Comparison of ENCODE assay signal across 8 mouse cellular contexts in genomic region chr1:64533471-64534443, GRCm38 (mm10). TPM values are rescaled to one million over a fixed set of nuclear protein-coding genes. Genes with fewer than 3 reads are reported as not detected.
DNase-seq lines count a peak whose midpoint lies in the region; TF ChIP-seq lines count a peak whose summit lies in the region.

No protein-coding gene starts in this region.

- H3K36me3 ChIP-seq in MEL (ENCODE audit: control insufficient read depth in 1 of 2, insufficient read depth in 2 of 2, low read length in 2 of 2) (peaks cover 0 to 42% of the 10 kb centered on the region in 2 experiments; a peak in 2 of 4 replicates), macrophage (ENCODE audit: inconsistent target) (no peaks in the 10 kb centered on the region)
- H3K36me3 ChIP-seq in forebrain, embryonic 10.5 days (replicated peaks), result peaks cover 6% of the 10 kb centered on the region

- no peak for TF ChIP-seq POLR2A in MEL (IDR thresholded peaks at IDR 0.05; ENCODE audit: control insufficient read depth in 1 of 2, insufficient read depth in 1 of 2, low read depth in 1 of 2, low read length in 2 of 2, poor library complexity in 1 of 2)

- TF ChIP-seq EP300 in MEL (IDR thresholded peaks at IDR 0.05; ENCODE audit: low read depth in 1 of 2, low read length in 2 of 2), result peak; percentile 30 to 50; a peak in 2 of 4 replicates

- no peaks in the 10 kb centered on the region for H3K27me3 ChIP-seq in MEL (ENCODE audit: control insufficient read depth in 1 of 2, insufficient read depth in 2 of 2, low read length in 2 of 2)
- H3K27me3 ChIP-seq in forebrain, embryonic 10.5 days (ENCODE audit: poor library complexity, severe bottlenecking), result no peaks in the 10 kb centered on the region

- H3K27ac ChIP-seq in MEL (ENCODE audit: control insufficient read depth, low read depth, low read length) (peak overlapping the region; percentile 97), macrophage (peak overlapping the region; percentile 63)
- H3K27ac ChIP-seq in brown adipose tissue, adult 24 weeks (replicated peaks; ENCODE audit: low read depth, low read length), result peak overlapping the region; percentile 89
- H3K27ac ChIP-seq in forebrain, embryonic 10.5 days, result peak overlapping the region; percentile 99

- H3K4me3 ChIP-seq in MEL (ENCODE audit: control insufficient read depth in 1 of 2, insufficient read depth in 1 of 2, low read depth in 2 of 2, low read length in 2 of 2) (peak overlapping the region; percentile 96 to 100), macrophage (ENCODE audit: inconsistent target) (peak overlapping the region; percentile 79)
- H3K4me3 ChIP-seq in brown adipose tissue, adult 24 weeks (ENCODE audit: insufficient read depth, low read depth, low read length), result peak overlapping the region; percentile 98
- peak overlapping the region; percentile 81 for H3K4me3 ChIP-seq in forebrain, embryonic 10.5 days

- peaks cover 11 to 16% of the 10 kb centered on the region in 2 experiments for H3K4me1 ChIP-seq in MEL (ENCODE audit: control insufficient read depth in 1 of 2, insufficient read depth in 2 of 2, low read length in 2 of 2)
- H3K4me1 ChIP-seq in brown adipose tissue, adult 24 weeks (ENCODE audit: control insufficient read depth, insufficient read depth, insufficient read length, low read length), result peaks cover 3% of the 10 kb centered on the region
- H3K4me1 ChIP-seq in forebrain, embryonic 10.5 days, result peaks cover 38% of the 10 kb centered on the region

- no peaks in the 10 kb centered on the region for H3K9me3 ChIP-seq in MEL (replicated peaks; ENCODE audit: insufficient read depth, low read length)
- H3K9me3 ChIP-seq in forebrain, embryonic 10.5 days, result 0 out of 2 replicates have a peak, but pooled peaks cover under 1% of the 10 kb centered on the region

- TF ChIP-seq RAD21 in MEL (IDR thresholded peaks at IDR 0.05; ENCODE audit: low read depth, low read length), result no peak

- no peak for TF ChIP-seq CTCF in MEL (IDR thresholded peaks at IDR 0.05 in 2 of 3, conservative IDR thresholded peaks at IDR 0.05 in 1 of 3; ENCODE audit: control insufficient read depth in 1 of 3, insufficient read depth in 1 of 3, low read depth in 2 of 3, low read length in 3 of 3, poor library complexity in 1 of 3, severe bottlenecking in 1 of 3)

- H3K9ac ChIP-seq in MEL (ENCODE audit: control insufficient read depth, low read depth, low read length, poor library complexity, severe bottlenecking), result peak overlapping the region; percentile 99

- 5% methylated on average over 35 of the region's 35 CpGs for WGBS in forebrain, embryonic 10.5 days
- WGBS in macrophage (ENCODE audit: missing documents), result 1% methylated on average over 35 of the region's 35 CpGs

- peak; percentile 68 for DNase-seq in MEL (ENCODE audit: low read depth, low spot score)
- peak; percentile 51 for DNase-seq in forebrain, embryonic 10.5 days (ENCODE audit: extremely low spot score, low spot score)
- peak; percentile 57 for DNase-seq in heart, postnatal 4 days
- DNase-seq in layer of hippocampus, postnatal 10 days (ENCODE audit: low spot score in 2 of 2), result peak; percentile 56 to 65
- DNase-seq in right cerebral cortex, postnatal 14 days, result peak; percentile 37
- DNase-seq in yolk sac, embryonic 10.5 days (ENCODE audit: low spot score), result peak; percentile 53

- H3K79me2 ChIP-seq in MEL (ENCODE audit: control insufficient read depth, insufficient read depth, low read length, poor library complexity) (peaks cover 48% of the 10 kb centered on the region), macrophage (ENCODE audit: inconsistent target) (peaks cover 53% of the 10 kb centered on the region)

TF ChIP-seq in MEL, 35 proteins besides CTCF, POLR2A, EP300 and RAD21:
- TF ChIP-seq ZMIZ1 (IDR thresholded peaks at IDR 0.05; ENCODE audit: low read depth, low read length) (no peak), MEF2A (IDR thresholded peaks at IDR 0.05; ENCODE audit: extremely low read depth, insufficient replicate concordance, low read depth, low read length, poor library complexity, severe bottlenecking) (no peak), E2F4 (IDR thresholded peaks at IDR 0.05; ENCODE audit: borderline replicate concordance, low read depth, low read length) (no peak), ZKSCAN1 (IDR thresholded peaks at IDR 0.05; ENCODE audit: low read depth, low read length) (no peak), CHD1 (IDR thresholded peaks at IDR 0.05; ENCODE audit: low read depth, low read length) (peak; percentile 97), NELFE (IDR thresholded peaks at IDR 0.05; ENCODE audit: low read depth, low read length) (peak; percentile 19; the same call in 1 of the 2 replicates), SIN3A (IDR thresholded peaks at IDR 0.05; ENCODE audit: low read length) (peak; percentile 72), NRF1 (IDR thresholded peaks at IDR 0.05; ENCODE audit: insufficient read depth, low read depth, low read length, poor library complexity, severe bottlenecking) (no peak), MYC (IDR thresholded peaks at IDR 0.05; ENCODE audit: low read depth, low read length) (peak; percentile 64; the same call in 1 of the 2 replicates), RCOR1 (IDR thresholded peaks at IDR 0.05; ENCODE audit: low read depth, low read length) (no peak), TBP (IDR thresholded peaks at IDR 0.05; ENCODE audit: low read depth, low read length) (0 out of 2 replicates have a peak, but pooled peaks have one; percentile 43), ZC3H11A (IDR thresholded peaks at IDR 0.05; ENCODE audit: low read depth, low read length) (no peak), BHLHE40 (IDR thresholded peaks at IDR 0.05; ENCODE audit: borderline replicate concordance, low read depth, low read length) (0 out of 2 replicates have a peak, but pooled peaks have one; percentile 7), ZNF384 (IDR thresholded peaks at IDR 0.05; ENCODE audit: low read depth, low read length) (no peak), MXI1 (IDR thresholded peaks at IDR 0.05; ENCODE audit: low read depth, low read length) (peak; percentile 58), MAX (IDR thresholded peaks at IDR 0.05; ENCODE audit: low read length) (no peak; the same call in 1 of the 2 replicates), GATA1 (IDR thresholded peaks at IDR 0.05; ENCODE audit: low read depth, low read length) (peak; percentile 82), ETS1 (IDR thresholded peaks at IDR 0.05; ENCODE audit: low read depth, low read length) (0 out of 2 replicates have a peak, but pooled peaks have one; percentile 15)

RNA-seq across cellular contexts. Expression of gene Creb1, which starts 1.3 kb away (rescaled TPM):
- 22.8 and 25.4 TPM in 2 replicates for total RNA-seq in MEL (2012; rRNA removed)
- polyA plus RNA-seq in MEL (2012; ENCODE audit: insufficient read depth in 1 of 2, insufficient read length in 2 of 2, low read depth in 1 of 2, low replicate concordance in 2 of 2, missing spikeins in 1 of 2), result 10 to 100 TPM; 21.8 to 49.1 TPM
- polyA plus RNA-seq in brown adipose tissue, adult 24 weeks (2012; ENCODE audit: insufficient read depth, insufficient read length, missing spikeins), result 9.8 and 14.3 TPM in 2 replicates
- 49.3 and 52.1 TPM in 2 replicates for polyA plus RNA-seq in forebrain, embryonic 10.5 days (2016; fragmentation: Nextera tagmentation; extraction: Ambion mirVana)
- total RNA-seq in heart, postnatal 4 days (2021), result 10 to 100 TPM; 33.6 to 37.5 TPM
- 10 to 100 TPM; 34.1 to 47.5 TPM for total RNA-seq in layer of hippocampus, postnatal 10 days (2021)
- total RNA-seq in macrophage (2018; cell fraction: chromatin; rRNA removed), result 100 to 1,000 TPM in 24 of 26 experiments, 10 to 100 TPM in 2; 85.3 to 423 (median 172) TPM
- total RNA-seq in macrophage (2018; cell fraction: cytosol; rRNA removed), result 10 to 100 TPM; 17.9 to 29.9 (median 23.3) TPM
- 100 to 1,000 TPM in 20 of 26 experiments, 10 to 100 TPM in 6; 78.3 to 232 (median 119) TPM for total RNA-seq in macrophage (2018; cell fraction: nucleus; rRNA removed)
- 14.6 to 16.5 TPM (median 16.4 TPM) in 3 replicates for polyA plus RNA-seq in macrophage (2018)

Comparison
In these comparisons a context has a peak if more than half of its experiments do, and no peak if none do; other contexts are left out.
1. Peak in every context shown above with its lines: DNase-seq, H3K4me3 ChIP-seq and H3K27ac ChIP-seq.